29 mouse cellular contexts compared by ENCODE assay signal in the genomic region with DNA sequence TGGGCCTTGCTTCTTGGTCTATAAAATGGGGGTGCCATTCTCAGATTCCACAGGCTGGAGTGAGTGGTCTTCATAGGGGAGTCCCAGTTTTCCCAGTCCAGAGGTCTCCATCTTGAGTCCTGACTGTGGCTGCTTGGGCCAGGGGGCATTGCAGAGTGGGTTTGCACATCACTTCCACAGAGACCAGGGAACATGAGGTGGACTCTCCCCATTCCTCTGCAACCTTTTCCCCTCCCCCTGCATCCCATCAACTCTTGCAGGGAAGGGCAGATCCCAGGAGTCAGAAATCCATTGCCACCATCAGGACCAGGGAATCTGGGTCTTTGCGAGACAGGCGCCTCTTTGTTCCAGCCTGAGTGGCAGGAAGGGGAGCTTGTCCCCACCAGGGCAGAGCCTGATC. TPM values are rescaled to one million over a fixed set of nuclear protein-coding genes. Genes with fewer than 3 reads are reported as not detected.
DNase-seq lines count a peak whose midpoint lies in the region; ATAC-seq and TF ChIP-seq lines count a peak whose summit lies in the region.
"Had no signal": no experiment of that assay in that cellular context is flagged by ENCODE, and none has a peak within 500 bp of the region (broad histone marks: within the 10 kb centered on the region; RNA-seq: fewer than 3 reads in every experiment).

No protein-coding gene starts in this region.

- no peak overlapping the region for H3K9ac ChIP-seq in lung, embryonic 15.5 days
- no peak overlapping the region for H3K9ac ChIP-seq in limb, embryonic 15.5 days
- H3K9ac ChIP-seq: embryonic facial prominence, embryonic 13.5 days; heart, embryonic 15.5 days; hindbrain, embryonic 12.5 days; liver, embryonic 12.5 days; neural tube, embryonic 15.5 days had no signal

- 71% methylated on average over 2 of the region's 2 CpGs for whole genome bisulfite sequencing in lung, embryonic 15.5 days
- WGBS in limb, embryonic 10.5 days, result 77% methylated on average over 2 of the region's 2 CpGs
- WGBS in limb, embryonic 15.5 days, result 89% methylated on average over 2 of the region's 2 CpGs
- WGBS in thymus, adult 2 months, result 98% methylated on average over 2 of the region's 2 CpGs

- no peaks in the 10 kb centered on the region for H3K27me3 ChIP-seq in lung, embryonic 15.5 days
- H3K27me3 ChIP-seq in limb, embryonic 10.5 days (ENCODE audit: low read depth, poor library complexity, severe bottlenecking), result no peaks in the 10 kb centered on the region
- no peaks in the 10 kb centered on the region for H3K27me3 ChIP-seq in limb, embryonic 15.5 days
- no peaks in the 10 kb centered on the region for H3K27me3 ChIP-seq in thymus, adult 2 months (ENCODE audit: control insufficient read depth, insufficient read depth, low read length)
- H3K27me3 ChIP-seq: embryonic facial prominence, embryonic 13.5 days; heart, embryonic 15.5 days; hindbrain, embryonic 12.5 days; neural tube, embryonic 15.5 days had no signal

- no peak overlapping the region for H3K4me3 ChIP-seq in lung, embryonic 15.5 days
- H3K4me3 ChIP-seq in limb, embryonic 10.5 days, result no peak overlapping the region
- no peak overlapping the region for H3K4me3 ChIP-seq in limb, embryonic 15.5 days
- no peak overlapping the region for H3K4me3 ChIP-seq in thymus, adult 2 months (ENCODE audit: control insufficient read depth, insufficient read depth, low read length)
- H3K4me3 ChIP-seq: embryonic facial prominence, embryonic 13.5 days; gastrocnemius, adult 2 months; heart, embryonic 15.5 days; hindbrain, embryonic 12.5 days; liver, embryonic 12.5 days; neural tube, embryonic 15.5 days had no signal

- H3K4me2 ChIP-seq in lung, embryonic 15.5 days, result no peak overlapping the region
- H3K4me2 ChIP-seq in limb, embryonic 15.5 days, result no peak overlapping the region
- H3K4me2 ChIP-seq: embryonic facial prominence, embryonic 13.5 days; heart, embryonic 15.5 days; hindbrain, embryonic 12.5 days; liver, embryonic 12.5 days; neural tube, embryonic 15.5 days had no signal

- no peak for TF ChIP-seq POLR2A in thymus, adult 2 months (IDR thresholded peaks at IDR 0.05; ENCODE audit: control insufficient read depth, extremely low read depth, insufficient read depth, low read length, poor library complexity)

- no peak for ATAC-seq in lung, embryonic 15.5 days (ENCODE audit: borderline replicate concordance, extremely low read depth, low FRiP score, low TSS enrichment)
- no peak for ATAC-seq in limb, embryonic 15.5 days (ENCODE audit: insufficient number of reproducible peaks, low FRiP score, low TSS enrichment, low read depth)
- ATAC-seq: CD4-positive, CD25-positive, alpha-beta regulatory T cell, adult 4 months; intestine, embryonic 16.5 days; liver, embryonic 12.5 days had no signal

- H3K9me3 ChIP-seq in lung, embryonic 15.5 days, result no peaks in the 10 kb centered on the region
- H3K9me3 ChIP-seq in limb, embryonic 10.5 days (replicated peaks), result no peaks in the 10 kb centered on the region
- no peaks in the 10 kb centered on the region for H3K9me3 ChIP-seq in limb, embryonic 15.5 days
- H3K9me3 ChIP-seq: embryonic facial prominence, embryonic 13.5 days; heart, embryonic 15.5 days; liver, embryonic 12.5 days; neural tube, embryonic 15.5 days had no signal

- no peaks in the 10 kb centered on the region for H3K36me3 ChIP-seq in lung, embryonic 15.5 days
- no peaks in the 10 kb centered on the region for H3K36me3 ChIP-seq in limb, embryonic 10.5 days
- H3K36me3 ChIP-seq in limb, embryonic 15.5 days, result no peaks in the 10 kb centered on the region
- H3K36me3 ChIP-seq in thymus, adult 2 months (ENCODE audit: control insufficient read depth, insufficient read depth, low read length), result no peaks in the 10 kb centered on the region
- H3K36me3 ChIP-seq: embryonic facial prominence, embryonic 13.5 days; heart, embryonic 15.5 days; hindbrain, embryonic 12.5 days; liver, embryonic 12.5 days; neural tube, embryonic 15.5 days had no signal

- TF ChIP-seq CTCF in thymus, adult 2 months (IDR thresholded peaks at IDR 0.05; ENCODE audit: borderline replicate concordance, control insufficient read depth, extremely low read depth, insufficient read depth, low read length, poor library complexity), result no peak

- DNase-seq in heart, adult 11 months, result peak; percentile 90
- no peak for DNase-seq in heart, adult 8-10 months (ENCODE audit: low spot score)
- DNase-seq in lung, postnatal 36 days, result no peak
- DNase-seq in limb, embryonic 10.5 days (ENCODE audit: low spot score), result no peak
- no peak for DNase-seq in thymus, adult 2 months
- DNase-seq: adrenal gland, postnatal 14 days; cerebellum, adult 11 months; cerebellum, adult 9-10 months; embryo, embryonic 11 days; gastrocnemius, adult 2 months; gastrocnemius, postnatal 36 days; kidney, adult 8-10 months; kidney, postnatal 14 days; layer of hippocampus, adult 9-11 months; lung, adult 18-20 months; right cerebral cortex, postnatal 25 days; spleen, adult 18-20 months; thymus, adult 18-20 months; thymus, postnatal 36 days had no signal

- peaks cover 36% of the 10 kb centered on the region for H3K4me1 ChIP-seq in lung, embryonic 15.5 days
- peaks cover 60% of the 10 kb centered on the region for H3K4me1 ChIP-seq in limb, embryonic 10.5 days
- H3K4me1 ChIP-seq in limb, embryonic 15.5 days, result peaks cover 38% of the 10 kb centered on the region
- H3K4me1 ChIP-seq in thymus, adult 2 months (replicated peaks; ENCODE audit: control insufficient read depth, insufficient read depth, low read length), result peaks cover 16% of the 10 kb centered on the region

- H3K27ac ChIP-seq in lung, embryonic 15.5 days, result 0 out of 2 replicates have a peak overlapping the region, but pooled peaks have one; percentile 11
- peak overlapping the region; percentile 91 for H3K27ac ChIP-seq in limb, embryonic 10.5 days
- H3K27ac ChIP-seq in limb, embryonic 15.5 days, result peak overlapping the region; percentile 13; the same call in 1 of the 2 replicates
- no peak overlapping the region for H3K27ac ChIP-seq in thymus, adult 2 months (ENCODE audit: control insufficient read depth, insufficient read depth, low read length)
- H3K27ac ChIP-seq: embryonic facial prominence, embryonic 13.5 days; gastrocnemius, adult 2 months; heart, embryonic 15.5 days; hindbrain, embryonic 12.5 days; liver, embryonic 12.5 days; neural tube, embryonic 15.5 days; stomach, postnatal 0 days had no signal

RNA-seq across cellular contexts. Expression of gene Cstad, which starts 21.0 kb away (rescaled TPM):
- total RNA-seq in heart, adult 8-10 months (2022), result 1 to 10 TPM in 3 of 4 experiments, under 1 TPM in 1; 0.69 to 2.3 (median 1.5) TPM
- polyA plus RNA-seq in lung, embryonic 15.5 days (2015; fragmentation: Nextera tagmentation; extraction: Ambion mirVana), result 0.68 and 1.0 TPM in 2 replicates
- 0.55 and 0.95 TPM in 2 replicates for polyA plus RNA-seq in limb, embryonic 10.5 days (2016; fragmentation: Nextera tagmentation; extraction: Ambion mirVana)
- polyA plus RNA-seq in limb, embryonic 15.5 days (2015; fragmentation: Nextera tagmentation; extraction: Ambion mirVana), result 2.0 and 2.2 TPM in 2 replicates
- 1.7 and 2.9 TPM in 2 replicates for polyA plus RNA-seq in thymus, adult 2 months (2012; rRNA removed)
